Mouse (Mus musculus) brain, embryonic 18.5 days (tissue): ENCODE data around the gene Fam169b.

Source experiments
- DNase-seq: peaks from one replicate; pipeline ENCODE4 v3.0.0-alpha.2; 2012; ENCODE audit warnings: low read depth, low spot score

The Fam169b gene

DNA sequence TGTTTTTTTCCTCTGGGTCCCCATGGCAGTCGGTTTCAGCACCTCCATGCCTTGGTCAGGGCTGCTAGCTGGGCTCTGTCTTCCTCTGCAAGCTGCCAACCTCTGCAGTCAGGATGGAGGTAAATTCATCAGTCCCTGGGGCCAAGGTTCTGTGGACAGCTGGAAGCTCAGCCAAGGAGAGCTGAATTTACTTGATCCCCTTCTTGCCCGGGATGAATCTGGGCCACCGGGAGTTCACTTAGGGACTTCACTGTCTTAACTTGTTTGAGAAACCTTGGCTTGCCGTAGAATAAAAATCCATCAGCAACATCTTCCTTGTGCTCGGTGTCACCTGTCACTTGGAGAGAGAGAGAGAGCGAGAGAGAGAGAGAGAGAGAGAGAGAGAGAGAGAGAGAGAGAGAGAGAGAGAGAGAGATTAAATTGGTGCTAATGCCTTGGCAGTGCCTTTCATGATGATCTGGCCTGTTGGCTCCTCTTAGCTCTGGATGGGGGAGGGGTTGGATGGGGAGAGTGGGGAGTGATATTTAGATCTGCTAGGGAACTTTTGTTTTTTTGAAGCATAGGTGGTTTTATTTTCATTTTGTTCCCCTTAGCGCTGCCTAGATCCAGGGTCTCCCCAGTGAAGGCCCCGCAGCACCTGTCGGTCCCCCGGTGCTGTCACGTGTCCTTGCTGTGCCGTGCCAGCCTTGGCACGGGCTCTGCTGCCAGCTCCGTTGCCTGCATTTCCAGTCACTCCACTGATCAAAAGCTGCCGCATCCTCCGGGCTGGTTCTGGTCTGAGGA is 44.6 kb downstream of the Fam169b start:
- DNase-seq = no peak

DNA sequence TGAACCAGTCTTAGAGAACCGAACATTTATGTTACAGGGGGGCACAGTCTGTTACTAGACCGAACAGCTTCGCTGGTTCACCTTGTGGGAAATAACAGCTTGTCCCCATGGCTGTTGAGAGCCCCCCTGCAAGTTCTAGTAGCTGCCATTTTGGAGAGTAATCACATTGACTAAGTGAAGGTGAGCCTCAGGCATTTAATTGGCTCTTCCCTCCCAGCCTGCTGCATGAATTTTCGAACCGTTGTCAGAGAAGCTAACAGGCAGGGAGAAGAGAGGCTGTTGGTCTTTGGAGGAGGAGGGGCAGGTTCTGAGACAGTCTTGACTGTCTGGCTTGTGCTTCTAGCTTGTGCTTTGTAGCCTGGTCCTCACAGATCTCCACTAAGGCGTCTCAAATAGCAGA is 45.3 kb downstream of the Fam169b start:
- DNase-seq = no peak

DNA sequence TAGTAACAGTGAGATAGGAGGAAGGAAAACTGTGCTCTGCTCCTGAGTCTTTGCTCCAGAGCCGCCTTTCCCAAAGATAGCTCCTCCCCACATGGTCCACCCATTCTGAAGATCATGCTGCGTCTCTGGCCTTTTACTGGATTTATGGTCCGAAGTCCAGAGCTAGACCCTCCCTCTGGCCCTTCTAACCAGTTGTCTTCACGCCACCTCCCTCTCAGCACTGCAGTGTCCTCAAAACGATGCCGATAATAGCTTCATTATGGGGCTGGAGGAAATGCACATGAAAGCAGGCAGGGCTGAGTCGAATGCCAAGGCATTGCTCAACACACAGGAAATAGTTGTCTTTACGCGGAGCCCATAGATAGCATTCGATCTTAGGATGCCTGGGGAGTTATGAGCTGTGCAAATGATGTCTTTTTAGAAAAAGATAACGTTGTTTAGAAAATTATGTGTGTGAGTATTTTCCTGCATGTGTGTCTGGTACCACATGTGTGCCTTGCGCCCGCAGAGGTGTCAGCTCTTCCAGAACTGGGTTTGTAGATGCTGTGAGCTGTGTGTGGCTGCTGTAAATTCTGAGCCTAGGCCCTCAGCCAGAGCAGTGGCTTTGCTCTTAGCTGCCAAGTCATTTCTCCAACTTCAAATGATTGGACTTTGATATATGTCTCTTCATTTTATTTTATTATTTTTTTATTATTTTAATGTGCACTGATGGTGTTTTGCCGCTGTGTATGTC is 46.6 kb downstream of the Fam169b start:
- no peak for DNase-seq

DNA sequence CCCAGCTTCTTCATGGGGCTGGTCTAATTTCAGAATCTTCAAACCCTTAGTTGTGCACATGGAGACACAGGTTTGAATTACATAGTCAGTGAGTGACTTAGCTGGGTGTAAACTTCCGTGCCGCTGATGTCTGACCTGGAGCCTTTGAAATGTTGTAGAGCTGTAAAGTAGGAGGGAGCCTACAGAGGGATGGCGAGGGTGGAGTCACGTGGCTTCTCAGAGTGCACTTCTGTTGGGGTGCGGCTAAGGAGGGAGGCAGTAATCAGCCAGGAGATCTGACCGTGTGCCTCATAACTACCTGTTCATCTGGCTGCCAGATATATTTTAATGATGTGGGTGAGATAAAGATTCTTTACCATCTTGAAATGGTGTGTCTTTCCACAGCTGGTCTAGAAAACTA is 49.4 kb downstream of the Fam169b start:
- DNase-seq = no peak

DNA sequence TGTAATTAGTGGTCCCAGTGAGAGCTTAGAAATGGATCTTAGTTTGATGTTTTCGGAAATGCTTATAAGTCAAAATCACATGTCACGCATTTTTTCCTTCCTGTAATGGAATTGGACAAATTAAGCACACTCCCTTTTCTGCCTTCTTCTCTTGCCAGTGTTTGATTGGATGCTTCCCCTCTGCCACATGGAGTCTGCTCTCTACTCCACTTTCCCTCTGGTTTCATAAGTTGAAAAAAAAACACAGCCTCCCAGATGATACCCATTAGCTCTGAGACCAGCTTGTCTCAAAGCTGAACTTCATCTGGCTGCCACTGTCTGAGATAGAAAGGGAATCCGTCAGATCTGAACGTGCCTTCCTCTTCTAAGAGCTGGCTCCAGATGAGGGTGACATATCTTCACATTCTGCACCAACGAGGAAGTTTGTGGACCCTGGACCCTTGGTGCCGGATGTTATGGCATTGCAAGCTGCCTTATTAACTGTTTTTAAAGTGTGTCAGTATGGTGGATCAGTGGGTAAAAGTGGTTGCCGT is 52.6 kb downstream of the Fam169b start:
- DNase-seq = no peak

DNA sequence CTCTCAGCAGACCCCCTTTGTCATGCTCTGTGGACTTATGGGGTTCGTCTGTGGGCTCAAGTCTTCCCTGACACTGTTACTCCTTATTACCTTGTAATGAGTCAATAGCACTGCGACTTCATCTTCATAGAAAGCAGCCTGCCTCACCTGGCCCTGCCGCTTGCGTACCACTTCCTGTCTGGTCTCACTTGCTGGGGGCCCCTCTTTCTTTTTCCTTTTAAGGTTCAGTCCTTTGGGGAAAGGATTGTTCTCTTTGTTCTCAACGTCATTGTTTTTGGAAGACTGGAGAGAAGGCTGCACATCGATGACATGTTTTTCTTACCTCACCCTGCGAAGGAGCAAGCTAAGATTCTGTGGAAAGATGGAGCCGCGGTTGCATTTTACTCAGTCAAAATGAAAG is 55.4 kb downstream of the Fam169b start:
- no peak for DNase-seq

DNA sequence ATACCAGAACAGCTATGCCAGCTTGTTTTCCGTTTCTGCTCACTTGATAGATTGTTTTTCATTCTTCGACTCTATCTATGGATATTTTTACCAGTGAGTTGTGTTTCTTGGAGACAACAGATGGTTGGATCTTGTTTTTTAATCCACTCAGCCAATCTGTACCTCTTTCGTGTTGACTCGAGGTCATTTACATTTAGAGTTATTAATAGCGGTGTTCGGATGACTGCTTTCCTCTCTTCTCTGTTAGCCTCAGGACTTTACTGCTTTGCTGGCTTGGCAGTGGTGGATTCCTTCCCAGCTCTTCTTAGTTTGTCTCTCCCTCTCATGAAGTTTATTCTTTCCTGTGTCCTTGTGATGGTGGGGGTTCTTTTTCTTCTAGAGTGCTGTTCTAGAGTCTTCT is 59.2 kb downstream of the Fam169b start:
- no peak for DNase-seq

DNA sequence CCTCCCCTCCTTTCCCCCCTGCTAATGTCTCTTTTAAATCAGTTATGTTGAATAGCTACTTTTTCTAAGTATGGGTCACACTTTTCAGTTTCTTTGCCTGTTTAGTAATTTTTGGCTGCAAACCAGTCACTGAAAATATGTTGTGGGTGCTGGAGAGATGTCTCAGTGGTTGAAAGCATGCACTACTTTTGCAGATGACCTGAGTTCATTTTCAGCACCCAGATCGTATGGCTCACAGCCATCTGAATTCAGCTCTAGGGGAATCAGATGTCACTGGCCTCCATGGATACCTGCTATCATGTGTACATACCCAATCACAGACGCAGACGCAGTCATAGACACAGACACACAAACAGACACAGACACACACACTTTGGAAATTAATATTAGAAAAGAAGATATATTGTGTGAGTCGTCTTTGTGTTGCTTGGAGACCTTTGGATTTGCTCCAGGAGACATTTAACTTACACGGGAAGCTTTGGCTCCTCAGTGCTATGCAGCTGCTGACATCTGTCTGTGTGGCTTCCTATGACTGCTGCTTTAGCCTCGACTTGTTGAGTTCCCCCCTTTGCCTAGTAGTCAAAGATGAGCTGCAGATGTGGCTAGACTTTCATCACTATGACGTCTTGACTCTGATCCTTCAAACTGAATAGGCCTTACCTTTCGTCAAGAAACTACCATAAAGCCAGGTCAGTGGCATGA is 63.6 kb downstream of the Fam169b start:
- no peak for DNase-seq

DNA sequence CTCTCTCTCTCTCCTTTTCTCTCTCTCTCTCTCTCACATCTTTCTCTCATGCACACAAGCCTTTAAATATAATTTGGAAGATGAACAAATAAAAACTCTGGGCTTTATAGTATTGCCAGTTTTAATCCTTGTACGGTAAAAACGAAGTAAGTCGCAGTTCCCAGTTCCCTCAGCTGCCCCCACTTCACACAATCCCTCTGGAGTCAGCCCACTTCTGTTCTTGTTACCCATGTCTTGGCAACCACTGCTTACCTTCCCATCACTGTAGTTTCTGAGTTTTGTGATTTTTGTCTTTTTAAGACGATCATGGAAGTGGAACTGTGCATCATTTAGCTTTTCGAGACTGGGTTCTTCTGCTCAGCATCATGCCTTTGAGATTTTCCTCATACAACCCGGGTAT is 65.0 kb downstream of the Fam169b start:
- no peak for DNase-seq

DNA sequence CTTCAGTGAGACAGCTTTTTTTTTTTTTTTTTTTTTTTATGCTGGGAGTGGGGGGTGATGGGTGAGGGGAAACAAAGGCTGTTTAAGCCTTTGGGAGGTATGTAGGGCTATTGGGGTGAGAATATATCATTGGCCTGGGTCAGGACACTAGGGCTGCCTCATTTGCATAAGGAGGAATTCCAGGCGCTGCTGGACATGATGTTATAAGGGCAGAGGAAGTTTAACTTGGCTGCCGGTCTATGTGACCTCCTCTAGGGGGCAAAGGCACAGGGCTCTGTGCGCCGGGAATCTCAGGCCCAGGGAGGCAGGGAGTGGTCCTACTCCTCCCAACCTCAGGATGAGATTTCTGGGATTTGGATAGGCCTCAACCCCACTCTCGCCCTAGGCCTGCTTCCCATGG is 70.9 kb downstream of the Fam169b start:
- DNase-seq = no peak

DNA sequence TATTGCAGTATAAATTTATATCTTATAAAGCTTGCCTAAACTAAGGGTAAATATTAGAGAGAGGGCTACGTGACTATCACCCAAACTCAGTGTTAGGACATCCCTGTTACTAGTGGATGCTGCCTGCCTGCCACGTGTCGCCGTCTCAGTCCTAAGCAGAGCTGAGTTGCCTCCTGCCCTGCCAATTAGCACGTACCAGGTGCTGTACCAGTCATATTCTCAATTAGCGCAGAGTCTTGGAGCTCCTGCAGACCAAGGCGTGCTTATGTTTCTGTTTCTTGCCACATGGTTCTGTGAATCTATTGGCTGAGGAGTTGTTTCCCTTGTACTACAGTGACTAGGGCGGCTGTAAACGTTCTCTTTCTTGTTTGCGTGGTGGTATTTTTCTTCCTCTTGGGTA is 72.3 kb downstream of the Fam169b start:
- no peak for DNase-seq

DNA sequence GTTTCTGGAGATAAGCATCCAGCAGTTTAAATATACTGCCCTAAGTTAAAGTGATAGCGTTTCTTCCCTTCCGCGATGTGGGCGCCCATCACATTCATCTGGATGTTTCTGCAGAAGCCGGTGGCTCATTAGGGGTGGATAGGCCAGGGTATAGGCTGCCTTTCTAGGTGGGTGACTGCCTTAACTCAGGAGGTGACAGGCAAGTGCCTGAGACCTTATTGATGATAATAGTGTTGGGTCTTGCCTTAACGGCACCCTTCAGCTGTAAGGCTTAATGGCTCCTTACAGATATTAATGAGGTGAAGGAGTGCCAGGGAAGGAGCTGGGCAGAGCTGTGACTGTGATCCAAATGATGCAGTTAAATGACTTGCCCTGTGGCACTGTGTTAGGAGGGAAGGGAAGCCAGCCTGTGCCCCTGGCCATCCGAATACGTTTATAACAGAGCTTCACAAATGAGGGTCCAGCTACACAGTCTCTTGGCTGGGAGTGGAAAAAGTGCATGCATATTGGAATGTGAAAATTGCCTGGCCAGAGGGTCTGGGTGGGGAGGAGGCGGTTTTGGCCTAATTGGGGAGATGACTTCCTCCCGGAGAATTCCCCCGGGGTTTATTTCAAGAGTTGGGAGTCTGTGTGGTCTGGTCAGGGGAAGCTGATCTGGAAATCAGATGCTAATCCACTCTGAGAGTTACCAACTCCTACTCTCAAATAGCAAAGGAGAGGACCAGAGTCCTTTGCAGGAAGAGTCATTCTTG is 81.9 kb downstream of the Fam169b start:
- no peak for DNase-seq

DNA sequence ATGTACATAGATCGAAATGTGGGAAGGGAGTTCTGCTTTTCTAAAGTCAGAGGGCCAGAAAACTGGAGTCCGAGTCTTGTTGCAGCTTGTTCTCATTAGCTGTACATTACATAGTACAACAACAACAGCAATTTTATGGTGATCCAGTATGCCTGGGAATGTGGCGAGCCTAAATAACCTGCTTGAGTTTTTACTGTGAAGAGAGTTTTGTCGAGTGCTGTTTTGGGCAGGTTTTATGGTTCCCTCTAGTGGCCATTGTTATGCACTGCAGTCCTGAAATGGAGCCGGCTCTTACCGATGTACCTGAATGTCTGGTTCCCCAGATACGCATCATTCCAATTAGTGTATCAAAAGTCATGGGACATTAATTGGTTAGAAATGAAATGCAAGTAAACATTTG is 83.8 kb downstream of the Fam169b start:
- DNase-seq = no peak

DNA sequence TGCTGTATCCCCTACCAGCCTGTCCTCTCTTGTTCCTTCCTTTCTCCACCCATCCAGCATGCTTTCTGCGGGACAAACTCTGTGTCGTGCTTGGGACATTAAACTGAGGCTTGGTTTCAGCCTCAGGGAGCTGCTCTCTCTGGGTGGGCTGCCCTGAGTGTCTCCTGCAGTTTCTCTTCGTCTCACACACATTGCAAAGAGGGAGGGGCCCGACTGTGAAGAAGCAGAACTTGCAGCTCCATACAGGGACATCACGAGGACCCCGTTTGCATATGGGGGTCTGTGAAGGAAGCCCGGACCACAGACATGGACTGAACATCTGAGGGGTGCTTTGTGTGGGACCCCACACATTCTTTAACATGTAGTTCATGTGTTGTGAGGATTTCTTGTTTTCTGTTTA is 89.0 kb downstream of the Fam169b start:
- no peak for DNase-seq

DNA sequence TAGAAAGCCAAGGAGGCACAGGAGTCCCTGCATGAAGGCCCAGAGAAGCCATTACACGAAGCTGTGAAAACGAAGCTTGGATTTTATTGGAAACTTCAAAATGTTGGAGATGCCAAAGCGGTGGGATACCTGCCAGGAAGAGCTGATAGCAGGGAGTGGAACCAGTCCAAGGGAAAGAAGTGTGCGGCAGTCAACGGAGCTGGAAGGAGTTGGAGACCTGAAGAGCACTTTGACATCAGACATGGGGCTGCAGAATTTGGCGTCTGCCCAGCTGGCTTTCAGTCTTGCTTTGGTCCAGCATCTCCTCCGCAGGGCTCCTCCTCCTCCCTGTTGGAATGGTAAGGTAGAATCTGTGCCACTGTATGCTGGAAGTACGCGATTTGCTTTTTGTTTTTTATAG is 92.1 kb downstream of the Fam169b start:
- DNase-seq = no peak

DNA sequence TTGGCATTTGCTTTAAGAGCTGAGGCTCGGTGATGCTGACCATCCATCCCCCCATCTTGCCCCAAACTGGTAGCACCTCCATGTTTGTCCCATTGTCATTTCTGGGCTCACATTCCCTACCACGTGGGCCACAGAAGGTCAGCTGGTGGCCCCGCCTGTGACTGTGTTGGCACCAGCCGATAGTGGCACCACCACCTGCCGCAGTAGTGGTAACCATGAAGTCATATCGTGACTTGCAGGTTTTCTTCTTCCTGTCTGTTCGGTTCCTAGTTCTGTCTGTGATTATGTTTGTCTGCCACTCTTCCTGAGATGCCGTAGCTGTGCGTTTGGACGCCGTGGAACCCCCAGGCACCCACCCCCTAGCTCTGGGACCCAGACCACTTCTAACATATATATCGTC is 95.3 kb downstream of the Fam169b start:
- no peak for DNase-seq

DNA sequence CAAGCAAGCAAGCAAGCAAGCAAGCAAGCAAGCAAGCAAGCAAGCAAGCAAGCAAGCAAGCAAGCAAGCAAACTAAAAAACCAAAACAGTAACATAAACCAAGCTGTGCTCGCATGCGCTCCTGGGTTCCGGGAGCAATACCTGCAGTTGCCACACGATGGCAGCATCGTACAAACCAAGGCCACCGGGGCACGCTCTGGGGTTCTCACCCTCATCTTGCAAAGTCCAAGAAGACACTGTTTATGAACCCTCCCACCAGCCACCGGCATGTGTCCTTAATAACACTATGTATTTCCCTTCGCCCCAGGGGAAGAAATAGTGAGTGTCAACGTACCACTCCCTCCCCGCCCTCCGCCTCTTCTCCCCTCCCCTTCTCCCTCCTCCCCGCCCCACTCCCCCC is 96.1 kb downstream of the Fam169b start:
- no peak for DNase-seq

DNA sequence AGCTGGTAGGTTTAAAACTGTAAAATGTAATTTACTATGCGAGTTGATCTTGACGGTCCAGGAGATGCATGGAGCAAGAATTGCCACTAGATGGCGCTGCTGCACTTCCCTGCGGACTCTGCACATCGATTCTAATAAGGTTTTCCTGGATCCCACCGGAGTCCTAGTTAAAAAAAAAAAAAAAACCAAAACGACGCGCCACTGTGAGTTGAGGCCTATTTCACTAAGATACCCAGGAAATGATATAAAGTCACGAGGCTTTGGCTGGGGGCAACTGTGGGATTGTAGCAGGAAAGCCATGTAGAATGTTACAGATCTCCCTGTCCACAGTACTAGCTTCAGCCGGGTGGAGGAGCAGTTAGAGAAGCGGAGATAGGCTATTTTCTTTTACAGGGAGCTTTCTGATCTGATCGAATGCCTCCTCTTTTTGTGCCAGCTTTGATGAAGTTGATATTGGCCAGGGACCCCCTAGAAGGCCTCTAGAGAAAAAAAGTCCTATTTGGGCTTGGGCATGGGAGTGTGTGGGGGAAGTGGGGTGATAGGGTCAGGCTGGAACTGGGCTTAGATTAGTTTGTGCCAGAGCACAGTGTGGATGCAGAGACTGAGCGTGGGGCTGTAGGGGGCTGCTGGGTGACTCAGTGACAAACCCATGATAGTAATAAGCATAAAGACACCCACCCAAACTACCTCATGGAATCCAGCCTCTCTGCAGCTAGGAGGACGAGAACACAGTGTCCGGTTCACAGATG is 100.6 kb downstream of the Fam169b start:
- peak; percentile 76 for DNase-seq

DNA sequence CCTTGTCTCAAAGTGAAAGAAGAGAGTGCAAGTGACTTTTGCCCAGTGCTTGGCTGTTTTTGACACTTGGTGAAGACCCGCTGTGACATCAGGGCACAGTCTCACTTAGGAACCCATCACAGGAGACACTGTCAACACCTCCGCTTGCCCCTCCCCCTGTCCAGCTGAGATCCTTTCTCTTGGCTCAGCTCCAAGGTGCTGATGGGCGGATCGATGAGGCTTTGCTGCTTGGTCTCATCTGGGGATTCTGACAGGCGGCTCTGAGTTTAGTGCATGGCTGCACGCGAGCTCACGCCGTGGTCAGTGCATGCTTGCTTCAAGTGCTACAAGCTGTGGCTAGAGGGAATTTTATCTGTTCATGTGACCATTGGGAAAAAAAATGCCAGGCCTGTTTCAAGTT is 108.5 kb downstream of the Fam169b start:
- no peak for DNase-seq

DNA sequence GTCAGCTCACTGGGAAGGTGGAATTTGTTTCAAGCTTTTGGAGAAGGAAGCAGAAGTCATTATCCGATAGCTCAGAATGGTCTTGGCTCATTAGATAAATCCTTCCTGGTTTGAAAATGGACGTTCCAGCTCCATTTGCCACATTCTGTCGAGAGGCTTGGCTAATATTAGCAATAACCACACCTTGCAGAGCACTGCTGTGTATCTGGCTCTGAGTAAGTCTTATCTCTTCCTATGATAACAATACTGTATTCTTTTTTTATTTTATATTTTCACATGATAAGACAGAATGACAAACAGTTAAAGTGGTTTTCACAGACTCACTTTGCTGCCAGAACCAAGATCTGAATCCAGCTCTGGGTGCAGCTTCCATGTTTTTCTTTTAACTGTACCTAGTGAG is 113.1 kb downstream of the Fam169b start:
- DNase-seq = no peak

DNA sequence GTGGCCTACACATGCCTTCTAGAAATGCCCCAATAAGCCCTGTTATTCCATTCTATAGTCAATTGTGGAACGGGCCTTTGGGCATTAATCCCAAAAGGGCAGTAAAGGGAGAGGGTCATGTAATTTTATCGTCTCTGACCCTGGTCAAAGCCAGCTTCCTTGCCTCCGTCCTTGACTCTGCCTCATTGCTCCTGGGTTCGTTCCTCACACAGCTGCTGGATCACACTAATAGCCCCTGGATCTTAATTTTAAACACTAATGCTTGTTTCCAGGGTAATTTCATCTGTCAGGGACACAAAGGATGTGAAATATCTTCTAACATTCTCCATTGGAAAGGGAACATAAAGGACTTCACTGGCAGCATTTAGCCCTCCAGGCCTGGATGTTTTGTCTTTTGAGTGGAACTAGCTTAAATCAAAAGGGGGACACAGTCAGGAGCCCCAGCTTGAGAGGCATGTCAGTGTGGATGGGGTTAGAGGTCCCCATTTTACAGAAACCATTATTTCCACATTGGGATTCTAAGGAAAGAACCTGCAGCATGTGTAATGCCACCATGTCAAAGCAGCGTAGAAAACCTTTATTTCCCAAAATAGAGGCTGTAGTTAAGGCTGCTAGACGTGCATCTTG is 122.2 kb downstream of the Fam169b start:
- no peak for DNase-seq
